Mouse (Mus musculus): ENCODE results near the gene Sv2c. TPM values are rescaled to one million over a fixed set of nuclear protein-coding genes. Genes with fewer than 3 reads are reported as not detected.
A peak's percentile ranks its signal among the peaks of the same experiment; 100 is the strongest.

Sv2c gene
- polyA plus RNA-seq, 1 experiment from 2014 or later, result 1.5 TPM

DNA sequence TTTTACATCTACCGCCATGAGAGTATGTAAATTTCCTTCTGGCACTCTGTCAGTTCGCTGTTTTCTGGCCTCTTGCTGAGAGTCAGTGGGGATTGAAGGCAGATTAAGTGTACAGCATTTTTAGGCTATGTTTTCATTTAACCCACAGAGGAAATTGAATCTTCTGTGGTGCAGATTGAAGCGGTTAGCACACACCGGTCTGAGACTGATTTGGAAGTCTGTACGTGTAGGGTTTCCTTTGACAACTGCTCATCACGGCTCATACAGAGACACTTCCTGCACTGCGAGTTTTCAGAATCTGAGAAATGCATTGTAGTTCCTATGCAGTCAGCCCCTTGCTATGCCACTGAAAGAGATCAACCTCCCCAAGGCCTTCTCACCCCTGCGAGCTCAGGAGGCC is 168.2 kb downstream of the Sv2c start:
- H3K4me1 ChIP-seq, result peaks cover 54% of the 10 kb centered on the region
- peak overlapping the region; percentile 76 for H3K27ac ChIP-seq
- ATAC-seq (ENCODE audit: insufficient number of reproducible peaks, insufficient read depth, low FRiP score, low TSS enrichment), result no peak
- H3K9me3 ChIP-seq, result no peaks in the 10 kb centered on the region
- no peak overlapping the region for H3K4me3 ChIP-seq
- H3K4me2 ChIP-seq (replicated peaks), result no peak overlapping the region
- H3K27me3 ChIP-seq, result no peaks in the 10 kb centered on the region
- H3K36me3 ChIP-seq, result no peaks in the 10 kb centered on the region
- H3K9ac ChIP-seq, result no peak overlapping the region
- WGBS, result 18% methylated on average over 8 of the region's 8 CpGs

DNA sequence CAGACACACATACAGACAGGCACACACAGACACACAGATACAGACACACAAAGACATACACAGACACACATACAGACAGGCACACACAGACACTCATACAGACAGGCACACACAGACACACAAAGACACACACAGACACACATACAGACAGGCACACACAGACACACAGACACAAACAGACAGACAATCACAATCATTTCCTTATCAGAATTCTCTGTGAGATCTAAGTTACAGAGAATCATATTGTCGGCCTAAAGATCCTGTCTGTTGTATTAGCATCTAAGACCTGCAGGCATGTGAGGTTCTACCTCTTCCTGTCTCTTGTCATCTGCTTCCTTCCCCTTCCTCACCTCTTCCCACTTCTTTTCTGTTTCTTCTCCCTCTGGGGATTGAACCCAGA is 168.7 kb downstream of the Sv2c start:
- ATAC-seq (ENCODE audit: insufficient number of reproducible peaks, insufficient read depth, low FRiP score, low TSS enrichment), result no peak
- no peak overlapping the region for H3K4me3 ChIP-seq
- H3K4me1 ChIP-seq, result peaks cover 56% of the 10 kb centered on the region
- no peak overlapping the region for H3K9ac ChIP-seq
- 67% methylated on average over 1 of the region's 1 CpGs for WGBS
- H3K9me3 ChIP-seq, result no peaks in the 10 kb centered on the region
- H3K27me3 ChIP-seq, result no peaks in the 10 kb centered on the region
- peak overlapping the region; percentile 76 for H3K27ac ChIP-seq
- H3K4me2 ChIP-seq (replicated peaks), result no peak overlapping the region
- no peaks in the 10 kb centered on the region for H3K36me3 ChIP-seq

- ATAC-seq (ENCODE audit: insufficient number of reproducible peaks, insufficient read depth, low FRiP score, low TSS enrichment), result no peak
Measured at GRCm38 (mm10) chr13:95961905-95962304, 170.5 kb downstream of the Sv2c start.

GRCm38 (mm10) chr13:95961191-95961791 is 171.1 kb downstream of the Sv2c start:
- H3K27me3 ChIP-seq, result no peaks in the 10 kb centered on the region
- H3K9ac ChIP-seq, result peak overlapping the region; percentile 48
- peak overlapping the region; percentile 34 for H3K4me3 ChIP-seq
- H3K27ac ChIP-seq, result peak overlapping the region; percentile 47; the same call in 1 of the 2 replicates
- no peaks in the 10 kb centered on the region for H3K36me3 ChIP-seq
- H3K4me2 ChIP-seq (replicated peaks), result peak overlapping the region; percentile 79
- 10% methylated on average over 29 of the region's 29 CpGs for WGBS
- no peak for ATAC-seq (ENCODE audit: insufficient number of reproducible peaks, insufficient read depth, low FRiP score, low TSS enrichment)
- H3K4me1 ChIP-seq, result peaks cover 53% of the 10 kb centered on the region
- no peaks in the 10 kb centered on the region for H3K9me3 ChIP-seq

More at GRCm38 (mm10) chr13:95961905-95962304, 170.5 kb downstream of the Sv2c start:
- H3K4me3 ChIP-seq, result 0 out of 2 replicates have a peak overlapping the region, but pooled peaks have one; percentile 34
- H3K9ac ChIP-seq, result no peak overlapping the region
- peaks cover 56% of the 10 kb centered on the region for H3K4me1 ChIP-seq
- 45% methylated on average over 7 of the region's 7 CpGs for WGBS
- no peaks in the 10 kb centered on the region for H3K36me3 ChIP-seq
- no peaks in the 10 kb centered on the region for H3K9me3 ChIP-seq
- peak overlapping the region; percentile 79 for H3K4me2 ChIP-seq (replicated peaks)
- no peak overlapping the region for H3K27ac ChIP-seq
- H3K27me3 ChIP-seq, result no peaks in the 10 kb centered on the region

GRCm38 (mm10) chr13:95960477-95961185 is 171.7 kb downstream of the Sv2c start:
- H3K9me3 ChIP-seq, result no peaks in the 10 kb centered on the region
- H3K4me1 ChIP-seq, result peaks cover 47% of the 10 kb centered on the region
- no peaks in the 10 kb centered on the region for H3K36me3 ChIP-seq
- no peak for ATAC-seq (ENCODE audit: insufficient number of reproducible peaks, insufficient read depth, low FRiP score, low TSS enrichment)
- peak overlapping the region; percentile 34 for H3K4me3 ChIP-seq
- H3K27me3 ChIP-seq, result no peaks in the 10 kb centered on the region
- H3K9ac ChIP-seq, result peak overlapping the region; percentile 48
- H3K4me2 ChIP-seq (replicated peaks), result peak overlapping the region; percentile 79
- H3K27ac ChIP-seq, result peak overlapping the region; percentile 37; the same call in 1 of the 2 replicates
- WGBS, result 2% methylated on average over 10 of the region's 10 CpGs

DNA sequence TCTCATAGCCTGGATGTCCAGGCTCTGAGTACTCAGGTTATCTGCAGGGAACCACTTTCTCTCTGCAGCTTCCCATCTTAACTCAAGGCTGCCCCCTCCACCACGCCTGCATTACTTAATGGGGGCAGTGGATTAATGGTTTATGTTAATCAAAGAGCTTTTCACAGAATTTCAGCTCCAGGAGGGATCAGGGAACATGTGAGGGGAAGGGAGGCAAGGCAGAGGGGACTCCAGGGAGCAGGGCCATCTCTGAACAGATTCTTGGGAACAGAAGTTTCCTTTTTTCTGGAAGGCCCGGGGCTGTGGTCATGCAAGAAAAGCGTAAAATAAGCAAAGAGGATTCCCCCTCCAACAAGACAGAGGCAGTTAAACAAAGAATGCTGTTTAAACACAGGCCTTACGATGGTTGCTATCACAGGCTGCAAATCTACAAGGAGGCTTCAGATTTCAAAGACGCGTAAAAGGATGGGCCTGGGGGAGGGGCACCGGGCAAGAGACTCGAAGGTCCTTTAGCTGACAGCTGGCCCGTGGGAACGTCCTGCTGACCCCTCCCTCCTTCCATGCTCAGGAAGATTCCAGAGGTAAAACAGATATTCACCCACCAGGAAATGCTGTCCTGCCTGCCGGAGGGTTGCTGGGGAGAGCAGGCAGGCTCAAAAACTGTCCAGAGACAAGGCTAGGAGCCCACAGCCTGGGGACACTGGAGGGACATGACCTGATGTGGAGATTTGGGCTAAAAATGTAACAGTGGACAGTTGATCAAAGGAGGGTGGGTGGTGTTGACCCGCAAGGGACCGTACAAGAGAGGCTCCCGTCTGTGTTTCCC is 172.5 kb downstream of the Sv2c start:
- peaks cover 40% of the 10 kb centered on the region for H3K4me1 ChIP-seq
- H3K4me3 ChIP-seq, result no peak overlapping the region
- WGBS, result 3% methylated on average over 14 of the region's 14 CpGs
- ATAC-seq (ENCODE audit: insufficient number of reproducible peaks, insufficient read depth, low FRiP score, low TSS enrichment), result no peak
- peak overlapping the region; percentile 79 for H3K4me2 ChIP-seq (replicated peaks)
- peak overlapping the region; percentile 37 for H3K27ac ChIP-seq
- no peaks in the 10 kb centered on the region for H3K27me3 ChIP-seq
- no peaks in the 10 kb centered on the region for H3K36me3 ChIP-seq
- H3K9me3 ChIP-seq, result no peaks in the 10 kb centered on the region
- H3K9ac ChIP-seq, result no peak overlapping the region

GRCm38 (mm10) chr13:95957134-95957533 is 175.2 kb downstream of the Sv2c start:
- 80% methylated on average over 10 of the region's 10 CpGs for WGBS
- no peaks in the 10 kb centered on the region for H3K9me3 ChIP-seq
- H3K4me1 ChIP-seq, result peaks cover 26% of the 10 kb centered on the region
- H3K4me2 ChIP-seq (replicated peaks), result no peak overlapping the region
- no peak overlapping the region for H3K4me3 ChIP-seq
- no peak overlapping the region for H3K9ac ChIP-seq
- no peak for ATAC-seq (ENCODE audit: insufficient number of reproducible peaks, insufficient read depth, low FRiP score, low TSS enrichment)
- no peaks in the 10 kb centered on the region for H3K36me3 ChIP-seq
- H3K27ac ChIP-seq, result no peak overlapping the region
- no peaks in the 10 kb centered on the region for H3K27me3 ChIP-seq

GRCm38 (mm10) chr13:95956327-95956781 is 176.0 kb downstream of the Sv2c start:
- 81% methylated on average over 2 of the region's 2 CpGs for WGBS
- Histone ChIP-seq H3K9ac (no peak overlapping the region), H3K27me3 (no peaks in the 10 kb centered on the region), H3K9me3 (no peaks in the 10 kb centered on the region), H3K4me3 (no peak overlapping the region), H3K36me3 (no peaks in the 10 kb centered on the region), H3K4me2 (replicated peaks) (no peak overlapping the region), H3K4me1 (peaks cover 19% of the 10 kb centered on the region), H3K27ac (no peak overlapping the region)
- ATAC-seq (ENCODE audit: insufficient number of reproducible peaks, insufficient read depth, low FRiP score, low TSS enrichment), result no peak

- no peaks in the 10 kb centered on the region for H3K27me3 ChIP-seq
- no peak for ATAC-seq (ENCODE audit: insufficient number of reproducible peaks, insufficient read depth, low FRiP score, low TSS enrichment)
- H3K4me3 ChIP-seq, result no peak overlapping the region
- no peak overlapping the region for H3K4me2 ChIP-seq (replicated peaks)
- no peaks in the 10 kb centered on the region for H3K9me3 ChIP-seq
- H3K9ac ChIP-seq, result no peak overlapping the region
- H3K4me1 ChIP-seq, result peaks cover 12% of the 10 kb centered on the region
- 79% methylated on average over 5 of the region's 5 CpGs for WGBS
- no peak overlapping the region for H3K27ac ChIP-seq
- H3K36me3 ChIP-seq, result no peaks in the 10 kb centered on the region
Measured at GRCm38 (mm10) chr13:95955204-95955603, 177.2 kb downstream of the Sv2c start.

GRCm38 (mm10) chr13:95953636-95954035 is 178.7 kb downstream of the Sv2c start:
- Histone ChIP-seq H3K4me2 (replicated peaks) (no peak overlapping the region), H3K36me3 (no peaks in the 10 kb centered on the region), H3K9ac (no peak overlapping the region), H3K27me3 (no peaks in the 10 kb centered on the region), H3K27ac (no peak overlapping the region), H3K4me1 (no peaks in the 10 kb centered on the region), H3K9me3 (no peaks in the 10 kb centered on the region), H3K4me3 (no peak overlapping the region)
- 83% methylated on average over 4 of the region's 4 CpGs for WGBS
- ATAC-seq (ENCODE audit: insufficient number of reproducible peaks, insufficient read depth, low FRiP score, low TSS enrichment), result no peak

DNA sequence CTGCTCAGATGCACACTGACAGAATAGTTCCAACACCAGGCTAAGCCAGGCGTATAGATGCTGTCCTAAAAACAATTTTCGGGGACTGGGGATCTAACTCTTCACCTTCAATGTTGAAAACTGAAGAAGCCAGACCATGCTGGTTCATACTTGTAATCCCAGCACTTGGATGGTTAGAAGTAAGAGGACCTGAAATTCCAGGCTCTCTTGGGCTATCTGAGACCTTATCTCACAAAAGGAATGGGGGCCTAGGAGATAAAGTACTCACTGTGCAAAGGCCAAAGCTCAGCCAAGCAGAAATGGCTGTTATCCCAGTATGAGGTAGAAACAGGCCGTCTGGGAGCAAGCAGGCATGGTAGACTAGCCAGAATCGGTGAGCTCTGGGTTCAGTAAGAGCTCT is 180.1 kb downstream of the Sv2c start:
- Histone ChIP-seq H3K4me3 (no peak overlapping the region), H3K4me1 (no peaks in the 10 kb centered on the region), H3K9ac (no peak overlapping the region), H3K9me3 (no peaks in the 10 kb centered on the region), H3K27me3 (no peaks in the 10 kb centered on the region), H3K27ac (no peak overlapping the region), H3K4me2 (replicated peaks) (no peak overlapping the region), H3K36me3 (no peaks in the 10 kb centered on the region)
- no peak for ATAC-seq (ENCODE audit: insufficient number of reproducible peaks, insufficient read depth, low FRiP score, low TSS enrichment)
- 82% methylated on average over 4 of the region's 4 CpGs for WGBS
